Mouse (Mus musculus): Measurements from ENCODE around the gene Cd3g.
A peak's percentile ranks its signal among the peaks of the same experiment; 100 is the strongest.
"Not testable (repeated sequence)": the region's sequence is repeated elsewhere in the genome, so short reads cannot be mapped to it uniquely, and the experiment has no call there.

Cd3g gene

GRCm38 (mm10) chr9:44986242-44986781 lies 6.1 kb upstream of the Cd3g start:
- DNase-seq (ENCODE audit: low spot score): peak; percentile 48

- DNase-seq (ENCODE audit: low spot score): no peak
Observed at GRCm38 (mm10) chr9:44985721-44986161, 5.5 kb upstream of the Cd3g start.

DNA sequence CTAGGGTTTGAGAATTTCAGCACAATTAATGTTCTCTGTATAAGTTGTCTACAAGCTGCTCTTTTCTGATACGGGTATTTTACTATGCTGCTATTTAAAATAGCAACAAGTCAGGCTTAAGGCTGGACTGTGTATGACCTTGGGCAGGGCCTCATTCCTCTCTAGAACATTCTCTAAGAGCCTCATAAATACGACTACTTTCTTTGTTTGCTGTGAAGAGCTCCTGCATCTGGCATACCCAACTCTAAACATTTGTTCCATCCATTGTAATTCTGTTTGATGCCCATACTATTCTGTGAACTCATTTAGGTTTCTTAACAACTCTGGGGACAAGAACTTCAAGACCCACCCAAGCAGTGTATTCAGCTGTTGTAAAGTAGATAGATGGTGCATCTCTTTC lies 2.8 kb upstream of the Cd3g start:
- no peak for DNase-seq (ENCODE audit: low spot score)

GRCm38 (mm10) chr9:44982531-44982930 lies 2.3 kb upstream of the Cd3g start:
- DNase-seq (ENCODE audit: low spot score): no peak

- DNase-seq (ENCODE audit: low spot score): no peak
Observed at GRCm38 (mm10) chr9:44982081-44982480, 1.9 kb upstream of the Cd3g start.

DNA sequence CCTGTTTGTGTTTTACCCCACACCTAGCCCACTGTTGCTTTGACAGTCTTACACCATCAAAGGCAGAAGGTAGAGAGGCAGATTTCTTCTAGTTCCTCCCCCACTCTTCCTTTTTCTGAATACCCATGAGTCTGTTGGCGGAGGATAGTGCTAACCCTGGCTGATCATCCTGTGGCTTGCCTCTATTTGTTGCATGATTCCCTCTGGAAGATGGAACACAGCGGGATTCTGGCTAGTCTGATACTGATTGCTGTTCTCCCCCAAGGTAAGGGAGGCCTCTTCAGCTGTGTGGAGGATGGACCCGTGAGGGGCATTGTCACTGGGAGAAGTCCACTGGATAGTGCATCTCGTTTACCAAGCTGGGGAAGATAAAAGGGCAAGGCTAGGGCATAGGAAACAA lies 1.4 kb upstream of the Cd3g start, which contains the start of gene Cd3d:
Gene Cd3d (plus strand): TSS at position 111 of the 400 bp plus-strand sequence.
- no peak for DNase-seq (ENCODE audit: low spot score)

DNA sequence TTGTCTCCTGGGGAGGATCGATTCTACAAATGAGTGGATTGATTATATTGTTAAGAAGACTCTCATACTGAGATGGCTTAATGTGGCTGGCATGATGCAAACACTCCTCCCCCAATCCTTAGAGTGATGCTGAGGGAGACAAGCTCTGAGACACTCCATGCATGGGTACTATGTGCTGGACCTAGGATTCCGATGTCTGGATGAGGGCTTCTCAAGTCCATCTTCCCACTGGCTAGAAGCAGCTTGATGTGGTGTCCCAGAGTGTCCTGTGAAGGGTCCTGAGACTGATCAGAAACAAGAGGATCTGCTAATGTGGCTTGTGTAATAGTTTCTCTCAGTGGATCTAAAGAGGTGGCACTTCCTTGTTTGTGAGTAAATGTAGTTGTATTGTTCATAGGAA lies 873 bp upstream of the Cd3g start:
- DNase-seq (ENCODE audit: low spot score): no peak

GRCm38 (mm10) chr9:44979806-44980205 lies 425 bp downstream of the Cd3g start:
- no peak for DNase-seq (ENCODE audit: low spot score)

GRCm38 (mm10) chr9:44977813-44978212 lies 2.4 kb downstream of the Cd3g start:
- DNase-seq (ENCODE audit: low spot score): no peak

- no peak for DNase-seq (ENCODE audit: low spot score)
Observed at GRCm38 (mm10) chr9:44969450-44969849, 10.8 kb downstream of the Cd3g start.

- not testable (repeated sequence) for DNase-seq (ENCODE audit: low spot score)
Observed at GRCm38 (mm10) chr9:44967763-44968162, 12.5 kb downstream of the Cd3g start.

DNA sequence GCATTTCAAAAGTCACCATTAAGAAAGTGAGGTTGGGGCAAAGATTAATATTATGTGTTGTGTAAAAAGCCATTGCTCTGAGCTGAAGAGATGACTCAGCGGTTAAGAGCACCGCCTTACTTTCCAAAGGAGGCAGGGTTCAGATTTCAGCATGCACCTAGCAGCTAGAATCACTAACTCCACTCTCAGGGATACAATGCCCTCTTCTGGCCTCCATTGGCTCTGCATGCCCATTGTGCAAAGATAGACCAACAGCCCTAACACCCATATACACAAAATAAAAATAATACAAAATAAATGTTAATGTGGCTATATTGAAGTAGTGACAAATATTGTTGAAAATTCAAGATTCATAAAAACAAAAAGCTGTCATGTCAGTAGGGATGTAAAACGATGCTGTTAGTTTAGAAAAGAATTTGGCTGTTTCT lies 13.4 kb downstream of the Cd3g start:
- DNase-seq (ENCODE audit: low spot score): peak; percentile 83

- no peak for DNase-seq (ENCODE audit: low spot score)
Observed at GRCm38 (mm10) chr9:44965833-44966466, 14.3 kb downstream of the Cd3g start.

GRCm38 (mm10) chr9:44965126-44965832 lies 15.0 kb downstream of the Cd3g start, which contains the start of gene Ube4a:
Ube4a (minus strand) TSS chr9:44965600.
- DNase-seq (ENCODE audit: low spot score): peak; percentile 99

- no peak for DNase-seq (ENCODE audit: low spot score)
Observed at GRCm38 (mm10) chr9:44954432-44954831, 25.8 kb downstream of the Cd3g start.

GRCm38 (mm10) chr9:44947836-44948235 lies 32.4 kb downstream of the Cd3g start:
- DNase-seq (ENCODE audit: low spot score): no peak

GRCm38 (mm10) chr9:44946185-44946695 lies 34.0 kb downstream of the Cd3g start:
- DNase-seq (ENCODE audit: low spot score): no peak

- no peak for DNase-seq (ENCODE audit: low spot score)
Observed at GRCm38 (mm10) chr9:44942421-44942820, 37.8 kb downstream of the Cd3g start.

DNA sequence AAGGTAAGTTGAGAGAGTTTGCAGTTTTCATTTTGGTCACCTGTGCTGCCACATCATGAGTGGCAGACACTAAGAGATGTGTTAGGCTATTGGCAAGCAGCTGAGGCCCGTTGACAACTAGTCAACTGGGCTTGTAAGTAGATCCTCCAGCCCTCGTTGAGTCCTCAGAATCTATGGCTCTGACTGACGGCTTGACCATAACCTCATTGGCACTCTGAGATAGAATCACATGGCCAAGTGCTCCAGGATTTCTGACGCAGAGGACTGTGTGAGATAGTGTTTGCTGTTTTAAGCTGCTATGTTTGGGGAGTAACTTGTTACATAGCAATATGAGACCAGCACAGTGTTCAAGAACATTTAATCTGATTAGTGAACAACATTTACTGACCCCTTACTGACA lies 38.5 kb downstream of the Cd3g start:
- no peak for DNase-seq (ENCODE audit: low spot score)

DNA sequence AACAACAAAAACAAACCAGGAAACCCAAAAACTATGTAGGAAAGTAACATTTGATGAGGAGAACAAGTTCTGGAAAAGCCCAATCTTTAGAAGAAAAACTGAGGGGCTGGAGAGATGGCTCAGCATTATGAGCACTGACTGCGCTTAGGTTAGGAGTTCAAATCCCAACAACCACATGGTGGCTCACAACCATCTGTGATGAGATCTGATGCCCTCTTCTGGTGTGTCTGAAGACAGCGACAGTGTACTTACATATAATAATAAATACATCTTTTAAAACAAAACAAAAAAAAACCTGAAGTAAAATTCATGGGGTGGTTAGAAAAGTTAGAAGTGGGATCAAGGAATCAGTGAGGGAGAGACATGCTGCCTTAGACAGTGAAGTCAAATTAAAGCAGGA lies 58.7 kb downstream of the Cd3g start:
- DNase-seq (ENCODE audit: low spot score): no peak

DNA sequence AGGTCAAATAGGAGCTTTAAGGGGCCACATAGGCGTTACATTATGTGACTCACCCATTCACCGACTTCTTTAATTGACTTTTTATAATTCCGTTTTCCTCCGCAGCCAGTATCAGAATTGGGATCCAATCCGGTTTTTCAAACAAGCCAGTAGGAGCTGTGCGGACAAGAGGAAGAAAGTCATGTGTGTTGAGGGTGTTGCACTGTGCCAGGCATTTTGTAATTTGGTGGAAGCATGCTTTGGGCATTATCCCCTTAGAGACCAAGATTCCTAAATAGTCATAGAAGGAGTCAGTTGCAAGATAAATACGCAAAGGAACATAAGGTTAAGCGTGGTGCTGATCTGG lies 59.1 kb downstream of the Cd3g start:
- no peak for DNase-seq (ENCODE audit: low spot score)

DNA sequence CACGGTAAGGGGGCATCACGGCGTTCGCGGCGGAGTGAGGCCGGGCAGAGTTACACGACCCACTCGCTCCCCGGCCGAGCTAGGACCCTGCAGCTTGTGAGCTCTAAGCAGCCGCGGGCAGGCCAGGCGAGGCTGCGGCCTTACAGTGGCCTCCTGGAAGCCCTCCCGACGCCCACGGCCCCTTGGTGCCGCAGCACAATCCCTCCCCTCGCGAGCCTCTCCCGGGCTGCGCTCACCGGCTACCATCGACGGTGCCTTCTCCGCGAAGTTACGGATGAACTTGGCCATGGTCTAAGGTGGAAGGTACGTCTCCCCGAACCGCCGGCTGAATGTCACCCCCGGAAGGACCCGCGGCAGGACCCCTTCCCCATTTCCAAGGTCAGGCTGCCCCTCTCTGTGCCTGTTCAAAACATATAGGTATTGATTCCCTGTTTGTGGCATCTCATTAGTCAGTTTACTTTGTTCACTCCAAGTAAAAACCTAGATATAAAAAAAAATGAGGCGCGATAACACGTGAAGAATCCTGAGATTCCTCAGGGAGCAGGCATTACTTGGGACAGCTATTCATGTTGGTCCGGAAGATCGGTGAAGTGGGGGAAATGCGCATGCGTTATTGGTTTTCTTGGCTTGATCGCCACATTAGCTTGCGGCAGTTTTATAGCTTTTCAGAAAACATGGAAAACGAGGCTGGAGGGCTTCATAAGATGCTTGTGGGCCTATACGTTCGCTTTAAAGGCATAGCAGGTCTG lies 59.7 kb downstream of the Cd3g start, which contains the start of gene Atp5l:
Gene Atp5l (minus strand): TSS at position 369 of the 749 bp plus-strand sequence.
- DNase-seq (ENCODE audit: low spot score): peak; percentile 96
